Mouse (Mus musculus): Measurements from ENCODE around the gene Pkd1. TPM values are rescaled to one million over a fixed set of nuclear protein-coding genes. Genes with fewer than 3 reads are reported as not detected.

The Pkd1 gene
- total and polyA plus RNA-seq, 3 experiments: 2.8 to 13.4 (median 8.3) TPM

DNA sequence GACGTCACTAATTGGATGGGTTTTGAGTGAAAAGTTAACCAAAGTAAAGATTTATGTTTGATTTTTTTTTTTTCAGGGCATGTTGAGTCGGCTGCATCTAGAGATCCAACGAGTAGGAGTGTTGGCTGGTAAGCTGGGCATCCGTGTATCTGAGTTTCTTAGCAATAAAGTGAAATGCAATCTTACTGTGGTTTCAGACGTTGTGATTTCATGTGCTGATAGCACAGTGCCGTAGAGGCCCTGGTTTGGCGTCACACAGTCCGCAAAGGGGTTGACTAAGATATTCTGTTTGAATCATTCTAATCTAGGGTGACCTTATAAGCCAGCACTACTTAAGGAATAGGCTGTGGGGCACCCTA lies 21.1 kb upstream of the Pkd1 start:
- Histone ChIP-seq H3K36me3 (replicated peaks in 1 of 2; ENCODE audit: control insufficient read depth in 1 of 2, insufficient read depth in 1 of 2, low read length in 1 of 2) (peaks cover 26 to 51% of the 10 kb centered on the region in 2 experiments), H3K4me2 (ENCODE audit: insufficient read depth, low read depth, poor library complexity, severe bottlenecking) (peak overlapping the region; percentile 89; the same call in 1 of the 2 replicates), H3K27ac (ENCODE audit: insufficient read depth, low read depth) (peak overlapping the region; percentile 56; the same call in 1 of the 2 replicates), H3K27me3 (replicated peaks) (no peaks in the 10 kb centered on the region), H3K9me3 (replicated peaks; ENCODE audit: low read length) (no peaks in the 10 kb centered on the region), H3K79me2 (replicated peaks; ENCODE audit: control insufficient read depth, extremely low read depth, insufficient read depth, poor library complexity, severe bottlenecking) (peaks cover 53% of the 10 kb centered on the region), H3K9ac (ENCODE audit: insufficient read depth, low read depth) (peak overlapping the region; percentile 98), H3K4me3 (replicated peaks in 1 of 3; ENCODE audit: low read depth in 2 of 3, low read length in 2 of 3, poor library complexity in 1 of 3) (peak overlapping the region; percentile 65 to 91 (median 74)), H3K4me1 (ENCODE audit: control insufficient read depth in 1 of 2, insufficient read depth in 2 of 2) (peaks cover 35 to 60% of the 10 kb centered on the region in 2 experiments)
- no peak for DNase-seq (ENCODE audit: extremely low read depth)
- TF ChIP-seq MXI1 (IDR thresholded peaks at IDR 0.05; ENCODE audit: low read depth, low read length) (peak; percentile 15; the same call in 1 of the 2 replicates), MAZ (IDR thresholded peaks at IDR 0.05; ENCODE audit: low read depth, low read length) (0 out of 2 replicates have a peak, but pooled peaks have one; percentile 16), ZMIZ1 (IDR thresholded peaks at IDR 0.05; ENCODE audit: low read depth, low read length) (no peak), CHD2 (IDR thresholded peaks at IDR 0.05; ENCODE audit: low read length) (no peak), SIN3A (IDR thresholded peaks at IDR 0.05; ENCODE audit: low read length) (peak; percentile 47), POLR2AphosphoS2 (IDR thresholded peaks at IDR 0.05; ENCODE audit: low read depth, low read length) (peak; percentile 19; the same call in 1 of the 2 replicates), CHD1 (IDR thresholded peaks at IDR 0.05; ENCODE audit: low read depth, low read length) (peak; percentile 91; the same call in 1 of the 2 replicates)
- in situ Hi-C loops (cut with MboI; ENCODE audit: low pct_ligation_motif_present, low pct_unique_long_range_greater_than_20kb, low sequenced_read_pairs) (no loop called here), dilution Hi-C loops (cut with MboI; ENCODE audit: extremely low pct_ligation_motif_present, extremely low pct_unique_long_range_greater_than_20kb, low sequenced_read_pairs) (no loop called here)

DNA sequence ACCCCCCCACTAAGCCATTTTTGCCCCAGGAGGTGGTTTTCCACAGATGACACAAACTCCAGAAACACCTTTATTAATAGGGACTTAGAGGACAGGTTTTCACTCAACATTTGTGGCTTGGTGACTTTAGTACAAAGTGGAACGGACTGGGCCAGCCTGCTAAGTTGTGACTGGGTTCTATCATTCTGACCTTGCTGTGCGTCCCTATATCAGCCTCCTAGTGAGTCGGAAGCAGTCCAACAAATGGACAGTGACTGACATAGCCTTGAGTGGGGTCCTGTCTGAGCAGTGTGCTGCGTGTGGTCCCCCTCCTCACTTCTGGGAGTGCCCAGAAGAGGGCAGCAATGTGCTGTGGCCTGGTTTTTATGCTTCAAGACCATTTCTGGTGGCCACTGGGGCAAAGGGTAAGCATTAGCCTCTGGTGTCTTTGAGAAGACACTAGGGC lies 20.6 kb upstream of the Pkd1 start:
- H3K36me3 ChIP-seq (replicated peaks in 1 of 2; ENCODE audit: control insufficient read depth in 1 of 2, insufficient read depth in 1 of 2, low read length in 1 of 2): peaks cover 26 to 50% of the 10 kb centered on the region in 2 experiments
- TF ChIP-seq SMC3 (IDR thresholded peaks at IDR 0.05; ENCODE audit: low read depth, low read length) (peak; percentile 19), ZMIZ1 (IDR thresholded peaks at IDR 0.05; ENCODE audit: low read depth, low read length) (no peak), MEF2A (IDR thresholded peaks at IDR 0.05; ENCODE audit: borderline replicate concordance, low read depth, low read length) (no peak), SIN3A (IDR thresholded peaks at IDR 0.05; ENCODE audit: low read length) (peak; percentile 39; the same call in 1 of the 2 replicates), CTCF (conservative IDR thresholded peaks at IDR 0.05 in 1 of 2, IDR thresholded peaks at IDR 0.05 in 1 of 2; ENCODE audit: low read depth in 2 of 2, low read length in 2 of 2) (peak; percentile 22 to 60; a peak in 2 of 4 replicates), NELFE (IDR thresholded peaks at IDR 0.05; ENCODE audit: low read depth, low read length) (no peak), MAX (IDR thresholded peaks at IDR 0.05; ENCODE audit: low read length) (0 out of 2 replicates have a peak, but pooled peaks have one; percentile 58), USF2 (conservative IDR thresholded peaks at IDR 0.05; ENCODE audit: low read depth, low read length) (no peak), MAZ (IDR thresholded peaks at IDR 0.05; ENCODE audit: low read depth, low read length) (peak; percentile 64; the same call in 1 of the 2 replicates), JUN (IDR thresholded peaks at IDR 0.05; ENCODE audit: insufficient read depth, low read depth, low read length) (no peak), HCFC1 (IDR thresholded peaks at IDR 0.05; ENCODE audit: low read depth, low read length) (no peak), ELF1 (IDR thresholded peaks at IDR 0.05; ENCODE audit: low read depth, low read length) (no peak), TCF12 (IDR thresholded peaks at IDR 0.05; ENCODE audit: low read depth, low read length) (peak; percentile 42; the same call in 1 of the 2 replicates), CHD1 (IDR thresholded peaks at IDR 0.05; ENCODE audit: low read depth, low read length) (no peak), CHD2 (IDR thresholded peaks at IDR 0.05; ENCODE audit: low read length) (peak; percentile 49), RAD21 (IDR thresholded peaks at IDR 0.05; ENCODE audit: low read depth, low read length) (peak; percentile 32), POLR2A (IDR thresholded peaks at IDR 0.05; ENCODE audit: low read depth, low read length) (peak; percentile 23; the same call in 1 of the 2 replicates), ZC3H11A (IDR thresholded peaks at IDR 0.05; ENCODE audit: low read depth, low read length) (no peak), MXI1 (IDR thresholded peaks at IDR 0.05; ENCODE audit: low read depth, low read length) (peak; percentile 53; the same call in 1 of the 2 replicates)
- peak overlapping the region; percentile 89 for H3K4me2 ChIP-seq (ENCODE audit: insufficient read depth, low read depth, poor library complexity, severe bottlenecking)
- H3K4me1 ChIP-seq (ENCODE audit: control insufficient read depth in 1 of 2, insufficient read depth in 2 of 2): peaks cover 37 to 64% of the 10 kb centered on the region in 2 experiments
- H3K27ac ChIP-seq (ENCODE audit: insufficient read depth, low read depth): peak overlapping the region; percentile 56
- H3K9me3 ChIP-seq (replicated peaks; ENCODE audit: low read length): no peaks in the 10 kb centered on the region
- in situ Hi-C loops (cut with MboI; ENCODE audit: low pct_ligation_motif_present, low pct_unique_long_range_greater_than_20kb, low sequenced_read_pairs) (no loop called here), dilution Hi-C loops (cut with MboI; ENCODE audit: extremely low pct_ligation_motif_present, extremely low pct_unique_long_range_greater_than_20kb, low sequenced_read_pairs) (no loop called here)
- DNase-seq (ENCODE audit: extremely low read depth): peak; percentile 62
- no peaks in the 10 kb centered on the region for H3K27me3 ChIP-seq (replicated peaks)
- H3K4me3 ChIP-seq (replicated peaks in 1 of 3; ENCODE audit: low read depth in 2 of 3, low read length in 2 of 3, poor library complexity in 1 of 3): peak overlapping the region; percentile 65 to 91 (median 74)
- peak overlapping the region; percentile 98 for H3K9ac ChIP-seq (ENCODE audit: insufficient read depth, low read depth)
- H3K79me2 ChIP-seq (replicated peaks; ENCODE audit: control insufficient read depth, extremely low read depth, insufficient read depth, poor library complexity, severe bottlenecking): peaks cover 53% of the 10 kb centered on the region
